Mouse (Mus musculus) neural tube, embryonic 14.5 days (tissue): ENCODE results near the gene Tbck. TPM values are rescaled to one million over a fixed set of nuclear protein-coding genes. Genes with fewer than 3 reads are reported as not detected.
A peak's percentile ranks its signal among the peaks of the same experiment; 100 is the strongest.

Source experiments
- ATAC-seq: fragments of 200-750 bp; cut with Nextera tagmentation; 2 replicates; pipeline ENCODE4 v1.8.0; 2017; ENCODE audit warnings: low read depth, mild to moderate bottlenecking, moderate TSS enrichment, moderate library complexity
- H3K27ac ChIP-seq: fragments of 300-500 bp; sonication (generic); 2 replicates; pipeline ENCODE4 v1.5.1; 2014; ENCODE audit warnings: low read depth, mild to moderate bottlenecking, control low read depth, low read length, moderate library complexity, mixed read lengths
- H3K27me3 ChIP-seq: fragments of 300-500 bp; sonication (generic); 2 replicates; pipeline ENCODE4 v1.6.1; 2014; ENCODE audit warnings: low read length; ENCODE audit not compliant: control insufficient read depth, insufficient read depth
- H3K36me3 ChIP-seq: fragments of 300-500 bp; sonication (generic); 2 replicates; pipeline ENCODE4 v1.6.1; 2014; ENCODE audit warnings: low read length, mixed read lengths; ENCODE audit not compliant: control insufficient read depth, insufficient read depth
- H3K4me1 ChIP-seq: fragments of 300-500 bp; sonication (generic); 2 replicates; pipeline ENCODE4 v1.6.1; 2014; ENCODE audit warnings: low read length; ENCODE audit not compliant: control insufficient read depth, insufficient read depth
- H3K4me2 ChIP-seq: fragments of 300-500 bp; sonication (generic); 2 replicates; pipeline ENCODE4 v1.6.1; 2014; ENCODE audit warnings: mild to moderate bottlenecking, low read depth, low read length, control low read depth
- H3K4me3 ChIP-seq: fragments of 300-500 bp; sonication (generic); 2 replicates; pipeline ENCODE4 v1.5.1; 2014; ENCODE audit warnings: low read depth, low read length, control low read depth, mixed read lengths
- H3K9ac ChIP-seq: fragments of 300-500 bp; sonication (generic); replicated peaks from 2 replicates; pipeline ENCODE4 v1.6.1; 2014; ENCODE audit warnings: low read depth, mild to moderate bottlenecking, control low read depth, low read length, mixed read lengths
- H3K9me3 ChIP-seq: fragments of 300-500 bp; sonication (generic); 2 replicates; pipeline ENCODE4 v1.6.1; 2016; ENCODE audit warnings: low read length; ENCODE audit not compliant: control insufficient read depth
- WGBS: fragments of 180-500 bp; shearing (Covaris S2); extraction: QIAGEN DNeasy Blood & Tissue Kit; methylation state at CpG from one replicate; pipeline ENCODE4 v1.1.7; 2014; 5-methylcytosine and 5-hydroxymethylcytosine counted together
- polyA plus RNA-seq: library from polyadenylated mRNA; unstranded; fragments of >200 nt; fragmentation: Nextera tagmentation; extraction: Ambion mirVana; gene quantifications from 2 replicates; pipeline ENCODE4 v1.2.1, GENCODE M21; 2014

The Tbck gene
- polyA plus RNA-seq, 1 experiment from 2014 or later: 36.3 TPM

DNA sequence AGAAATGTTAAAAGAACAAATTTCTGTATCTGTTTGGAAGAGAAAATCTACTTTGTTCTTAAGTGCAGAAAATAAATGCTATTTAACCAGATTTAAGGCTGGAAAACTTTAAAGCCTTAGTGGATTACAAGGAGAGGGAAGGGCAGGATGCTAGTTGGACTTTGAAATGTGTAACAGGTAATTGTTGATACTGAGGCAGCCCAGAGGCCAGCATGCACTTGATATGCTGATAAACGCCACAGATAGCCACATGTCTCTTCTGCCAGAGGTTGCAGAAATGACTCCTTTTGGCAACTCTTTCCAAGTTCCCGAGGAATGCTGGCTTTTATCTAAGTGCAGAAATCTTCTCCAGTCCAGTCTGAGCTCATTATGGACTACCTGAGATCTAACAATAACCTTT lies 6.5 kb upstream of the Tbck start:
- ATAC-seq: no peak
- Histone ChIP-seq H3K27me3 (no peaks in the 10 kb centered on the region), H3K9me3 (no peaks in the 10 kb centered on the region), H3K4me3 (no peak overlapping the region), H3K27ac (no peak overlapping the region), H3K36me3 (0 out of 2 replicates have a peak, but pooled peaks cover 10% of the 10 kb centered on the region), H3K4me2 (no peak overlapping the region), H3K4me1 (peaks cover under 1% of the 10 kb centered on the region), H3K9ac (no peak overlapping the region)
- 96% methylated on average over 2 of the region's 2 CpGs for WGBS

DNA sequence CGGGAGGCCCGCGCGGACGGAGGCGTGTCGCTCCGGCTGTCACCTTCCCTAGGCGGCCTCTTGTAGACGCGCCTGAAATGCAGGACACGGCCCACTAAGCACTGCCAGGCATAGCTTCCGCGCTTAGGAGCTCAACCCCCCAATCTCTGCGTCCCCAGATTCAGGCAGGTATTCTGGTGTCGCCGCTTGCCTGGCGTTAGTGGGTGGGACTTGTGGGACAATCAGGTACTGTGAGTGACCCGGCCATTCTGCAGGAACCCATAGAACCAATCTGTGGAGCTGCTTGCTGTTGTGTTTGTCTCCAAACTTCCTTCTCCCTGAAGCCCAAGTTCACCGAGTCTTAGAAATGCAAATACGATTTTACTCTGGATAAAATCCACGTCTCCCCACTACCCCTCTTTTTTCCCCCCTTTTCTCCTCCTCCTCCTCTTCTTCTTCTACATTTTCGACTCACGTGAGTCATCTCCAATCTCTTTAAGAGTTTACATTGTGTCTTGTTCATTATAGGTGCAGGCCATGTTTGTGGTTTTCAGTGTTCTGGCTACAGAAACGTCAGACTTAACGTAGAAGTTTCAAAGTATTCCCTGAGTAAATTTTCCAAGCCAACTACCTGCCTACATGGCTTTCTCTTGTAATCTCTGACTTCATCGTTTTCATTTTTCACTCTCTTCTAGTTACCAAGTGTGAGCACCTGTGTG lies 436 bp downstream of the Tbck start, which contains the start of gene Aimp1:
Gene Aimp1, minus strand, starts transcription at position 140 of the 698 bp plus-strand sequence.
- H3K36me3 ChIP-seq: no peaks in the 10 kb centered on the region; the same call in 1 of the 2 replicates
- peak within 1 kb of the TSS; percentile 74 for H3K4me3 ChIP-seq
- no peaks in the 10 kb centered on the region for H3K27me3 ChIP-seq
- H3K4me2 ChIP-seq: peak within 1 kb of the TSS; percentile 47
- H3K4me1 ChIP-seq: peaks cover 11% of the 10 kb centered on the region
- 2% methylated on average over 27 of the region's 27 CpGs for WGBS
- H3K27ac ChIP-seq: peak within 1 kb of the TSS; percentile 88
- peak within 1 kb of the TSS; percentile 83 for H3K9ac ChIP-seq
- no peaks in the 10 kb centered on the region for H3K9me3 ChIP-seq
- no peak for ATAC-seq

DNA sequence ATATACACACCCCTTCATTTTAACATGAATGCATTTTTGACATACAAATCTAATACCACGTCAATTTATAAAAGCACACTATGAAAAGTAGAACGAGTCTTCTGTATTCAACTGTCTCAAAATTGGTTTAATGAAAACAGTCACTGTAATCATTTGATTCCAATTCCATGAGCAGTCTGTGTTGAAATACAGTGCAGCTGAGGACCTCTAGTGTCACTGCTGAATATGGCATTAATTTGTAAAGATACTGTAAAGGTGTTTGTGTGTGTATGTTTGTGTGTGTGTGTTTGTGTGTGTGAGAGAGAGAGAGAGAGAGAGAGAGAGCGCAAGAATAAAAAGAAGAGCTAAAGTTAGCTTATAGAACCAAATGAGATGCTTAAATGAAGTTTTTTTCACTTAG lies 17.4 kb downstream of the Tbck start:
- no peak overlapping the region for H3K4me2 ChIP-seq
- 0 out of 2 replicates have a peak, but pooled peaks have one; percentile 31 for ATAC-seq
- no peaks in the 10 kb centered on the region; the same call in 1 of the 2 replicates for H3K36me3 ChIP-seq
- H3K4me1 ChIP-seq: no peaks in the 10 kb centered on the region
- no peak overlapping the region for H3K27ac ChIP-seq
- no peak overlapping the region for H3K9ac ChIP-seq
- H3K4me3 ChIP-seq: no peak overlapping the region
- no peaks in the 10 kb centered on the region for H3K27me3 ChIP-seq
- 80% methylated on average over 3 of the region's 3 CpGs for WGBS
- no peaks in the 10 kb centered on the region for H3K9me3 ChIP-seq

DNA sequence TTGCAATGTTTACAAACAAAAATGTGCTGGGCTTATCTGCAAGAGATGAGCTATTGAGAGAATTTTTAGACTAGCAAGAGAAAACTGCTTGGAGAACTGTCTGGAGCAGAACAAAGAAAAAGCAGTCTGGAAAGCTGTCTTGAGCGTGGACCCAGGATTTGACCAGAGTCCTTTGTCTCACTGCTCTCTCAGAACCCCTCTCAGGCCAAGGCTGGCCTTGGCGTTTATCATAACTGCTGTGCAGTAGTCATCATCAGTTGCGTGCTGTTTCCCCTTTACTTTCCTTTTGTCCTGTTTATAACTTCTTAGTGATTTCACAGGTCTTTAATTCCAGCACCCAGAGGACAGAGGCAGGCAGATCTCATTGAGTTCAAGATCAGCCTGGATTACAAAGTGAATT lies 20.3 kb downstream of the Tbck start:
- ATAC-seq: no peak
- H3K9ac ChIP-seq: no peak overlapping the region
- no peak overlapping the region for H3K4me2 ChIP-seq
- 88% methylated on average over 3 of the region's 3 CpGs for WGBS
- no peaks in the 10 kb centered on the region for H3K4me1 ChIP-seq
- H3K9me3 ChIP-seq: no peaks in the 10 kb centered on the region
- H3K27me3 ChIP-seq: no peaks in the 10 kb centered on the region
- H3K36me3 ChIP-seq: no peaks in the 10 kb centered on the region; the same call in 1 of the 2 replicates
- H3K27ac ChIP-seq: no peak overlapping the region
- H3K4me3 ChIP-seq: no peak overlapping the region

DNA sequence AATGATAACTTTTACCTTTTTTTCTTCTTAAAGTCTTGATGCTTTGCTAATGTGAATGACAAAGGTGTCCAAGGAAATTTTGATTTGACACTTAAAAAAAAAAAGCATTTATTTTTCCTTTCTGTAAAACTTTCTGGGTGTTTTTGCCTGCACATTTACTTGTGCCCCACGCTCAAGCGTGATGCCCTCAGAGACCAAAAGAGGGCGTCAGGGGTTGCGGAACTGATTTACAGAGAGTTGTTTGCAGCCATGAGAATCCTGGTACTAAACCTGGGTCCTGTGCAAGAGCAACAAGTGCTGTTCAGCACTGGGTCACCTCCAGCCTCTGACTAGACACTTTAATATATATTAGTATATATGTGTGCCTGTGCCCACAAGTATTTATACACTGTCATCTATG lies 23.0 kb downstream of the Tbck start:
- Histone ChIP-seq H3K36me3 (no peaks in the 10 kb centered on the region; the same call in 1 of the 2 replicates), H3K4me1 (no peaks in the 10 kb centered on the region), H3K9ac (no peak overlapping the region), H3K9me3 (no peaks in the 10 kb centered on the region), H3K27me3 (no peaks in the 10 kb centered on the region), H3K4me3 (no peak overlapping the region), H3K4me2 (no peak overlapping the region), H3K27ac (no peak overlapping the region)
- no peak for ATAC-seq
- 74% methylated on average over 4 of the region's 4 CpGs for WGBS

DNA sequence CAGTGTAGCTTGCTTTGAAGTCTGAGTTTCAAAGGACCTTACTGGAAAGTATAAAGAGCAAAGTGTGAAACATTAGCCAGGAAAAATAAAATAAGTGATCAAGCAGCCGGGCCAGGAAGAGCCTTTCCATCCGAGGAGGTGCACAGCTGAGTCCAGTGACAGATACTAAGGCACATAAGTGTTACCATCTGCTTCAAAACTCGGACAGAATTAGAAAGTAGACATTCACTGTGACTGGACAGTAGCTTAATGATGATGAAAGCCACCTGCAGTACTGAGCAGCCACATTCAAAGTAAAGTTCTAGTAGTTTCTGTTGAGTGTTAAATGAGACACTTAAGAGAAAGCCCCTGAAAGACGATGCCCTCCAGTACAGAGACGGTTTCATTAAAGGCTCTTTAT lies 30.0 kb downstream of the Tbck start:
- Histone ChIP-seq H3K9ac (no peak overlapping the region), H3K27ac (no peak overlapping the region), H3K27me3 (no peaks in the 10 kb centered on the region), H3K4me1 (no peaks in the 10 kb centered on the region), H3K4me3 (no peak overlapping the region), H3K4me2 (no peak overlapping the region), H3K36me3 (no peaks in the 10 kb centered on the region), H3K9me3 (no peaks in the 10 kb centered on the region)
- no peak for ATAC-seq
- WGBS: 89% methylated on average over 5 of the region's 5 CpGs

DNA sequence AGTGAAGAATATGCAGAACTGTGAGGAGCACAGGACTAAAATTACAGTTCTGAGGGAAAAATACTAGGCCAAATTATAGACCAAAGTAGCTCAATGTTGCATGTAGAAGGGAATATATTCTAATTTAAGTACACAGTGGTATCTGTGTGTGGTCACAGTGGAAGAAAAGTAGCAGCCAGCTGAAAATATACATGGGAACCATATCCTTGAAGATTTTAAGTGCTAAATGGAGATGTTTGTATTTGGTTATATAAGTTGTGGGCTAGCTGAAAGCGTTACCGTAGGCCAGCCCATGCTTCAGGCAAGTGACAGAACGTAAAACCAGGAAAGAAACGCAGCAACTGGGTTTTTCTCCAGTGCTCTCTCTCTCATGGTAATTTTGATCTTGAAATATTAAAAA lies 33.4 kb downstream of the Tbck start:
- WGBS: 97% methylated on average over 4 of the region's 4 CpGs
- Histone ChIP-seq H3K9ac (no peak overlapping the region), H3K36me3 (0 out of 2 replicates have a peak, but pooled peaks cover 9% of the 10 kb centered on the region), H3K9me3 (no peaks in the 10 kb centered on the region), H3K27me3 (no peaks in the 10 kb centered on the region), H3K4me2 (no peak overlapping the region), H3K27ac (no peak overlapping the region), H3K4me3 (no peak overlapping the region), H3K4me1 (no peaks in the 10 kb centered on the region)
- no peak for ATAC-seq

DNA sequence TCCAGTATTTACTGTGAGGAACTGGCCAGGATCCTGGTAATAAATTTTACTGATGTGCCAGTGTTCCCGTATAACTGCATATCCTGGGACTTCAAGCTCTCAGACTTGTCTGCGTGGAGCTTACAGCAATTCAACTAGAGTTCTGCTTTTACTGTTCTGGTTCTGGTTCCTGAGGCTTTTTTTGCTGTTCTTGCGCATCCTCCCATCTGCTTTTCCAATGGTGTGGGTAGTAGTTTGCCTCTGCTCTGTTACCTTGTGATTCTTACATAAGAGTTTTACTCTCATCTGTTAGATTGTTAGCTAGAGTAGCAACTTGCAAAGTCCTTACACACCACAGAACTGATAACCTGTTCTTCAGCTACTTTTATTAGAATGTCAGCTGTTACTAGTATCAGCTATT lies 40.4 kb downstream of the Tbck start:
- ATAC-seq: no peak
- H3K9ac ChIP-seq: no peak overlapping the region
- no peak overlapping the region for H3K27ac ChIP-seq
- no peaks in the 10 kb centered on the region for H3K4me1 ChIP-seq
- 88% methylated on average over 3 of the region's 3 CpGs for WGBS
- H3K36me3 ChIP-seq: peaks cover 17% of the 10 kb centered on the region; the same call in 1 of the 2 replicates
- no peak overlapping the region for H3K4me3 ChIP-seq
- H3K27me3 ChIP-seq: no peaks in the 10 kb centered on the region
- no peaks in the 10 kb centered on the region for H3K9me3 ChIP-seq
- H3K4me2 ChIP-seq: no peak overlapping the region

DNA sequence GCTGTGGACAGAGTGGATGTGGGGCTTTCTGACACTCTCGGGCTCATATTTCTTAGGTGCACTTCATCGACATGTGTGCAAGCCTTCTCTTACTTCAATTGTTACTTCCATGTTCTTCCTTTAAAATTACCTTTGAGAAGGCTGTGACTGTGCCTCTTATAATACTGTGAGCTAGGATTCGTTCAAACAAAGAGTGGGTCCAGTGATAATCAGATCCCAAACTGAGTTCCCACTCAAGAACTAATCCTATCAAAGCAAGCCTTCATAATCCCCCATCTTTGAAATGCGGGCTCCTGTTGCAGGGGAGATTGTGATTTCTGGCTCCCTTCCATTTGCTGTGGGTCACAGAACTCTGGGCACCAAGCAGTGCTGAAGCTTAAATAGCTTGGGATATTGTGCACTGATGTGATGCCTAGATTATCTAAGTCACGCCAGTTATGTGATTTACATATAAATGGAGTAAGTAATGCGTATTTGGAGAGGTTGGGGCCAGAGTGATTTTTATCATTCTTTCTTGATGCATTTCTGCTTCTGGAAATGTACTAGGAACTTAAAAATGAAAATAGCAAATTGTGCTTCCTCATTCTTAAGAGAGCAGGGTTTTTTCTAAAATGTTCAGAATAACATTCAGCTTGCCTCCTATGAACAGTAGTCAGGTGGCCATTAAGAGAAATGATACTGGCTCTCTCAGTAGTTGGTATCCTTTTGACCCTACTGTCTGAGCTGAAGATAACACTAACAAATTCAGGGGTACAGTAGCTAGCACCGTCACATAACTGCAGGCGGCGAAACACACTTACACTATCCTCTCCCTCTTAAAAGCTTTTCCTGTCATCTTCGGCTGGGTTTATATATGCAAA lies 60.6 kb downstream of the Tbck start:
- Histone ChIP-seq H3K9ac (no peak overlapping the region), H3K27ac (no peak overlapping the region), H3K27me3 (no peaks in the 10 kb centered on the region), H3K9me3 (no peaks in the 10 kb centered on the region), H3K4me3 (no peak overlapping the region), H3K4me1 (no peaks in the 10 kb centered on the region), H3K36me3 (no peaks in the 10 kb centered on the region), H3K4me2 (no peak overlapping the region)
- ATAC-seq: no peak
- WGBS: 59% methylated on average over 10 of the region's 10 CpGs
